Comparison of ENCODE assay signal across 7 mouse cellular contexts in the genomic region with DNA sequence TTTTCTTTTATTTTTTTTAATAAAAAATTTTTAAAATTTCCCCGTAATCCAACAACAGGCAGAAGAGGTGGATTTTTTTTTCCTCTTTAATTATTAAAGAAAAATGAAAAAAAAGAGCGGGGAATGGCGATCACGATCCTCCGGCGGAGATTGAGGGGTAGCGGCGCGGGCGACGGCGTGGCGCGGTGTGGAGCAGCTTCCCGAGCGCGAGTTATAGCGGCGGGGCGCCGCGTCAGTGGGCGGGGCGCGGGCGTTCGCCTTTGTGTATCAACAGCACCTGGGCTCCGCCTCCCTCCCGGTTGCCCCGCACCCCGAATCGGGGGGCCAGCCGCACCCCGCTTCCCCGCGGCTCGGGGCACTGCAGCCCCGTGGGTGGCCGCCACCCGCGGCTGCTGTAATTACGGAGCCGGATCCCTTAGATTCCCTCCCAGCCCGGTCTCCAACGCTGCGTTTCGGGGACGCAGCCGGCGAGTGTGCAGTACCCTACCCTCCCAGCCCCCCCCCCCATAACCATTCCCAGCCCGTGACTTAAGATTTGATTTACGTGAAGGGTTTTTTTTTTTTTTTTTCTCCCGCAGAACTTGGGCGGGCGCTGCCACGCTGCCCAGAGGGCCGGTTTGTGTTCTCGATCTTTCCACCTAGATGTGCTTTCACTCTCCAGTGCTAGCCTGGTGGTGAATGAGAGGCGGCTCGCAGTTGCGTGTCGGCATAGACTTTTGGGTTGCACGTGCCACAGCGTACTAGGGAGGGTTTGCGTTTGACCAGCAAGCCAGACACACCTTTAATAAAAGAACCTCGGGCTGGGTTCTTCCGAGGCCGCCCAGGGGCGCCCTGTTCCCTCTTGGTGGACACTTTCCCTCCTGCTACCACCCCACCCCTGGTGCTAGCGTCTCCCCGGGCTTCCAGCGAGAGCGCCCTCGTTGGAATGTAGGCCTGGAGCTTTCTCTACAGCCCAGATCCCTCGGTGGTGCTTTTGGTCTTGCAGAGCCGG. TPM values are rescaled to one million over a fixed set of nuclear protein-coding genes. Genes with fewer than 3 reads are reported as not detected.
DNase-seq lines count a peak whose midpoint lies in the region; ATAC-seq and TF ChIP-seq lines count a peak whose summit lies in the region.

A gene (minus strand): TSS at position 210 of the 991 bp plus-strand sequence.

- peak; percentile 80 for ATAC-seq in intestine, postnatal 0 days

- TF ChIP-seq CTCF in intestine, postnatal 0 days (IDR thresholded peaks at IDR 0.05; ENCODE audit: low read depth), result peak; percentile 67

- peak within 1 kb of the TSS; percentile 95 for H3K9ac ChIP-seq in intestine, postnatal 0 days (ENCODE audit: low read depth, low read length)

- H3K27me3 ChIP-seq in intestine, postnatal 0 days (replicated peaks; ENCODE audit: control insufficient read depth, insufficient read depth, low read length), result no peaks in the 10 kb centered on the region
- H3K27me3 ChIP-seq in midbrain, embryonic 10.5 days (ENCODE audit: low read depth, poor library complexity, severe bottlenecking), result peaks cover 19% of the 10 kb centered on the region

- intact Hi-C loops in left cerebral cortex, postnatal 36 days (cut with DNase I), result loop anchor here (5.0 kb wide), 2 partner anchors 58 to 237 kb away; a partner anchor contains a TSS

- no peaks in the 10 kb centered on the region for H3K9me3 ChIP-seq in intestine, postnatal 0 days (ENCODE audit: control insufficient read depth)
- no peaks in the 10 kb centered on the region for H3K9me3 ChIP-seq in midbrain, embryonic 10.5 days (replicated peaks)

- peak within 1 kb of the TSS; percentile 99 for H3K27ac ChIP-seq in intestine, postnatal 0 days (ENCODE audit: low read depth, low read length)
- peak within 1 kb of the TSS; percentile 100 for H3K27ac ChIP-seq in midbrain, embryonic 10.5 days (replicated peaks)

- H3K4me2 ChIP-seq in intestine, postnatal 0 days (replicated peaks; ENCODE audit: low read depth), result peak within 1 kb of the TSS; percentile 73

- H3K36me3 ChIP-seq in intestine, postnatal 0 days (ENCODE audit: control insufficient read depth, insufficient read depth), result peaks cover 8% of the 10 kb centered on the region
- H3K36me3 ChIP-seq in midbrain, embryonic 10.5 days, result peaks cover 38% of the 10 kb centered on the region

- peaks cover 17% of the 10 kb centered on the region; the same call in 1 of the 2 replicates for H3K4me1 ChIP-seq in intestine, postnatal 0 days (replicated peaks; ENCODE audit: control insufficient read depth, insufficient read depth, low read length)
- peaks cover 41% of the 10 kb centered on the region for H3K4me1 ChIP-seq in midbrain, embryonic 10.5 days

- H3K4me3 ChIP-seq in intestine, postnatal 0 days (ENCODE audit: low read depth, low read length), result peak within 1 kb of the TSS; percentile 95
- peak within 1 kb of the TSS; percentile 88 for H3K4me3 ChIP-seq in midbrain, embryonic 10.5 days

- WGBS in intestine, postnatal 0 days, result under 1% methylated on average over 73 of the region's 76 CpGs
- WGBS in midbrain, embryonic 10.5 days, result under 1% methylated on average over 76 of the region's 76 CpGs

- DNase-seq in adrenal gland, adult 8-10 months, result peak; percentile 89
- peak; percentile 90 for DNase-seq in embryo, embryonic 9.5 days (ENCODE audit: extremely low spot score)
- no peak for DNase-seq in gonadal fat pad, adult 2 months (ENCODE audit: low read depth)
- DNase-seq in left cerebral cortex, postnatal 36 days (ENCODE audit: low spot score in 2 of 2), result peak; percentile 85 to 89
- DNase-seq in midbrain, embryonic 10.5 days (ENCODE audit: low spot score), result peak; percentile 87
- peak; percentile 88 for DNase-seq in right cerebral cortex, postnatal 4 days

RNA-seq across cellular contexts. Expression of the gene that starts here (rescaled TPM):
- total RNA-seq in adrenal gland, adult 8-10 months (2022), result 100 to 1,000 TPM; 132 to 148 (median 137) TPM
- polyA plus RNA-seq in gonadal fat pad, adult 2 months (2012; rRNA removed), result 25.5 and 28.9 TPM in 2 replicates
- polyA plus RNA-seq in intestine, postnatal 0 days (2015; fragmentation: Nextera tagmentation; extraction: Ambion mirVana), result 27.9 and 28.5 TPM in 2 replicates
- total RNA-seq in left cerebral cortex, postnatal 36 days (2021), result 10 to 100 TPM; 76.0 to 96.7 TPM
- 151 and 164 TPM in 2 replicates for polyA plus RNA-seq in midbrain, embryonic 10.5 days (2016; fragmentation: Nextera tagmentation; extraction: Ambion mirVana)
